Mouse (Mus musculus): ENCODE data around the gene Ddost.

Ddost gene

GRCm38 (mm10) chr4:138330264-138330671 is 25.7 kb downstream of the Ddost start:
- in situ Hi-C loops (cut with MboI; ENCODE audit: unreplicated experiment in 2 of 2), result loop anchor here (25.0 kb wide), 1 partner anchor 232 kb away; no protein-coding TSS in a partner anchor

GRCm38 (mm10) chr4:138331647-138332046 is 27.1 kb downstream of the Ddost start:
- in situ Hi-C loops (cut with MboI; ENCODE audit: unreplicated experiment in 2 of 2), result loop anchor here (25.0 kb wide), 1 partner anchor 231 kb away; no protein-coding TSS in a partner anchor

GRCm38 (mm10) chr4:138333135-138333534 is 28.6 kb downstream of the Ddost start:
- in situ Hi-C loops (cut with MboI; ENCODE audit: unreplicated experiment in 2 of 2), result loop anchor here (25.0 kb wide), 1 partner anchor 229 kb away; no protein-coding TSS in a partner anchor

- in situ Hi-C loops (cut with MboI; ENCODE audit: unreplicated experiment in 2 of 2), result loop anchor here (25.0 kb wide), 1 partner anchor 227 kb away; no protein-coding TSS in a partner anchor
Measured at GRCm38 (mm10) chr4:138335036-138335435, 30.5 kb downstream of the Ddost start.

GRCm38 (mm10) chr4:138335648-138336047 is 31.1 kb downstream of the Ddost start:
- in situ Hi-C loops (cut with MboI; ENCODE audit: unreplicated experiment in 2 of 2), result loop anchor here (25.0 kb wide), 1 partner anchor 227 kb away; no protein-coding TSS in a partner anchor

GRCm38 (mm10) chr4:138336876-138337275 is 32.3 kb downstream of the Ddost start:
- in situ Hi-C loops (cut with MboI; ENCODE audit: unreplicated experiment in 2 of 2), result loop anchor here (25.0 kb wide), 1 partner anchor 225 kb away; no protein-coding TSS in a partner anchor

GRCm38 (mm10) chr4:138337341-138337740 is 32.8 kb downstream of the Ddost start:
- in situ Hi-C loops (cut with MboI; ENCODE audit: unreplicated experiment in 2 of 2), result loop anchor here (25.0 kb wide), 1 partner anchor 225 kb away; no protein-coding TSS in a partner anchor

- in situ Hi-C loops (cut with MboI; ENCODE audit: unreplicated experiment in 2 of 2), result loop anchor here (25.0 kb wide), 1 partner anchor 222 kb away; no protein-coding TSS in a partner anchor
Measured at GRCm38 (mm10) chr4:138339963-138340362, 35.4 kb downstream of the Ddost start.

- in situ Hi-C loops (cut with MboI; ENCODE audit: unreplicated experiment in 2 of 2), result loop anchor here (25.0 kb wide), 1 partner anchor 221 kb away; no protein-coding TSS in a partner anchor
Measured at GRCm38 (mm10) chr4:138341393-138341792, 36.9 kb downstream of the Ddost start.

GRCm38 (mm10) chr4:138342048-138342447 is 37.5 kb downstream of the Ddost start:
- in situ Hi-C loops (cut with MboI; ENCODE audit: unreplicated experiment in 2 of 2), result loop anchor here (25.0 kb wide), 1 partner anchor 220 kb away; no protein-coding TSS in a partner anchor

- in situ Hi-C loops (cut with MboI; ENCODE audit: unreplicated experiment in 2 of 2), result loop anchor here (25.0 kb wide), 1 partner anchor 220 kb away; no protein-coding TSS in a partner anchor
Measured at GRCm38 (mm10) chr4:138342778-138343177, 38.2 kb downstream of the Ddost start.

- in situ Hi-C loops (cut with MboI; ENCODE audit: unreplicated experiment in 2 of 2), result loop anchor here (25.0 kb wide), 1 partner anchor 219 kb away; no protein-coding TSS in a partner anchor
Measured at GRCm38 (mm10) chr4:138343341-138343837, 38.9 kb downstream of the Ddost start.

GRCm38 (mm10) chr4:138344891-138345545 is 40.5 kb downstream of the Ddost start:
- in situ Hi-C loops (cut with MboI; ENCODE audit: unreplicated experiment in 2 of 2), result loop anchor here (25.0 kb wide), 1 partner anchor 217 kb away; no protein-coding TSS in a partner anchor

- in situ Hi-C loops (cut with MboI; ENCODE audit: unreplicated experiment in 2 of 2), result loop anchor here (25.0 kb wide), 1 partner anchor 215 kb away; no protein-coding TSS in a partner anchor
Measured at GRCm38 (mm10) chr4:138347280-138347679, 42.8 kb downstream of the Ddost start.

GRCm38 (mm10) chr4:138348716-138349115 is 44.2 kb downstream of the Ddost start:
- in situ Hi-C loops (cut with MboI; ENCODE audit: unreplicated experiment in 2 of 2), result loop anchor here (25.0 kb wide), 1 partner anchor 214 kb away; no protein-coding TSS in a partner anchor

- in situ Hi-C loops (cut with MboI; ENCODE audit: unreplicated experiment in 2 of 2), result no loop called here
Measured at GRCm38 (mm10) chr4:138351821-138352220, 47.3 kb downstream of the Ddost start.

- in situ Hi-C loops (cut with MboI; ENCODE audit: unreplicated experiment in 2 of 2), result no loop called here
Measured at GRCm38 (mm10) chr4:138352692-138353091, 48.2 kb downstream of the Ddost start.

- in situ Hi-C loops (cut with MboI; ENCODE audit: unreplicated experiment in 2 of 2), result no loop called here
Measured at GRCm38 (mm10) chr4:138353438-138354171, 49.1 kb downstream of the Ddost start.

GRCm38 (mm10) chr4:138355496-138355895 is 51.0 kb downstream of the Ddost start:
- in situ Hi-C loops (cut with MboI; ENCODE audit: unreplicated experiment in 2 of 2), result no loop called here

GRCm38 (mm10) chr4:138356141-138356540 is 51.6 kb downstream of the Ddost start:
- in situ Hi-C loops (cut with MboI; ENCODE audit: unreplicated experiment in 2 of 2), result no loop called here

GRCm38 (mm10) chr4:138356551-138356950 is 52.0 kb downstream of the Ddost start:
- in situ Hi-C loops (cut with MboI; ENCODE audit: unreplicated experiment in 2 of 2), result no loop called here

Data from v-Abl transformed pro-B cells (cell line).